Mouse (Mus musculus) spleen, embryonic (tissue): ENCODE results near the gene Ctps2.

Source experiments
- CTCF ChIA-PET: fragments of 350-600 bp; sonication (Branson Sonifier 250); formaldehyde crosslinking; loops from one replicate; lab custom pipeline; 2022; lab: Charles Lee

Ctps2 gene

DNA sequence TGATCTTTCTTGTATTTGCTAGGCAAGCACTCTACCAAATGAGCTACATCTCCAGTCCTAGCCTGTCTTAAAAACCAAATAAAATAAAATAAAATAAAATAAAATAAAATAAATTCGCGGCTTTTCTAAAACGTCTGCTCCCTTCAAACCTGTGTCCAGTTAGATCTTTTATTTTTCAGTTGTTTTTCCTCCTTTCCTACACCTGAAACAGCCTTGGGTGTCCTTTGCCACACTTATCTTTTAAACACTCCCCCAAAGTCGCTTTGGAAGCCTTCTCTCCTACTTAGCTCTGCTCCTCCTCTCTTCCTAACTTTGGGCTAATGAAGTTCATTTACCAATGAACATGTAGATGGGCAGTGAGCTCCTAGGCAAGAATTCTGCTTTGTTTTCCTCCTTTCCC is at the start of gene Ctps2:
Gene Ctps2 (plus strand): TSS at position 301 of the 400 bp plus-strand sequence.
- CTCF ChIA-PET = no interaction called here

GRCm38 (mm10) chrX:162868294-162868965 is 32.6 kb upstream of the Ctps2 start:
- CTCF ChIA-PET = no interaction called here

GRCm38 (mm10) chrX:162871734-162872517 is 29.1 kb upstream of the Ctps2 start:
- CTCF ChIA-PET = no interaction called here

GRCm38 (mm10) chrX:162873761-162874160 is 27.3 kb upstream of the Ctps2 start:
- CTCF ChIA-PET = no interaction called here

GRCm38 (mm10) chrX:162878236-162878635 is 22.8 kb upstream of the Ctps2 start:
- CTCF ChIA-PET = no interaction called here

DNA sequence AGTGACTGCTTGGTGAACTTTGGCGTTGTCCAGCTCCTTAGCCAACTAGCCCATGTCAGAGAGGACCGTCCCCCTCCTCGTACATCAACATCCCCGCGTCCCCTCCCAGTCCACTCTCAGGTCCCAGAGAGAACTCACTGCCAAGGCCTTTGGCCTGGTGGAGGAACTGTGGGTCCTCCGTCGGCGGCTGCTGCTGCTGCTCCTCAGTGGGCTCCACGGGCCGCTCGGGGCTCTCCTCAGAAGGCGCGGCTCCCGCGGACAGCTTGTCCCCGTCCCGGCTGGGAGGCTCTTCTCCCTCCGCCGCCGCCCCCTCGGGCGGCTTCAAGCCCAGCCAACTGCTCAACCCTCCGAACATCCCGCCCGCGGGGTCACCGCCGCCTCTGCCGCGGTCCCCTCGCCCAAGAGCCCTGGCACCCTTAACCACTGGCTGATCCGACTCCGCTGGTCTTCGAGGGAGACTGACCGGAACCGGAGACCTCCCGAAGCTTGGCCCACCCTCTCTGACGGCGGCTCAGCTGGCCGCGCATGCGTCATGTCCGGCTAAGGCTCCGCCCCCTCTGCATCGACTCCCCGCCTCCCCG is 13.0 kb upstream of the Ctps2 start, which contains the start of gene Syap1:
Gene Syap1 (minus strand): TSS at position 517 of the 581 bp plus-strand sequence.
- CTCF ChIA-PET = interaction anchor here (0.7 kb wide), 1 partner anchor 56 kb away, joined by 3 read pairs; no protein-coding TSS in a partner anchor

GRCm38 (mm10) chrX:162888575-162889223 is 12.3 kb upstream of the Ctps2 start:
- CTCF ChIA-PET = interaction anchor here (0.7 kb wide), 1 partner anchor 57 kb away, joined by 3 read pairs; no protein-coding TSS in a partner anchor

DNA sequence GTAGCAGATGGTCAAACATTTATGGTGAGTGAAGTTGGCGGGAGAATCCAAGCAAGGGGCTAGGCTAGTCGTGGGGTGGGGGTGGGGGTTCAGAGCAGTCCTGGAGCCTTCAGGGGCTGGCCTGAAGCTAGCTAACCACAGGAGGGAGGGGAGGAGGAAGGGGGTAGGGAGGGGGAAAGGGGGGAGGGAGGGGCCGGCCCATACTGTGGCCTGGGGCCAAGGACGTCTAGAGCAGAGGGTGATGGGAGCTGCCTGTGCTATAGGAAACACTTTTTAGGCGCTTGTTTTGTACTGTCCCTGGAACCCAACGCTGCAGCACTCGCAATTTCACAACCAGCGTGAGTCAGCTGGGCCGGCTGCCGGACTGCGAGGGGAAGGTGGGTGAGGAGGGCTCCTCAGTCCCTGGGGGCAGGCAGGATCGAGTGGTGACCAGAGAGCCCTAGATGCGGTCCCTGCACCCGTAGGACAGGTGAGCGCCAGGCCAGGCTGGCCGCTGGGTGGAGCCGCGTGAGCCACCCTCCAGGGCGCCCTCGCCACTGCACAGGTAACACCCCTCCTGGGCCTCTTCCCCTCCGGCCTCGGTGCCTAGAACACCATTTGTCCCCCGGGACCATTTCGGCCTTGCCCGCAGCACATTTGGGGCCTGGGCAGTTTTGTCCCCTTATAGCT is 467 bp downstream of the Ctps2 start:
- CTCF ChIA-PET = no interaction called here

- CTCF ChIA-PET = no interaction called here
Observed at GRCm38 (mm10) chrX:162902040-162902734, 1.1 kb downstream of the Ctps2 start.

DNA sequence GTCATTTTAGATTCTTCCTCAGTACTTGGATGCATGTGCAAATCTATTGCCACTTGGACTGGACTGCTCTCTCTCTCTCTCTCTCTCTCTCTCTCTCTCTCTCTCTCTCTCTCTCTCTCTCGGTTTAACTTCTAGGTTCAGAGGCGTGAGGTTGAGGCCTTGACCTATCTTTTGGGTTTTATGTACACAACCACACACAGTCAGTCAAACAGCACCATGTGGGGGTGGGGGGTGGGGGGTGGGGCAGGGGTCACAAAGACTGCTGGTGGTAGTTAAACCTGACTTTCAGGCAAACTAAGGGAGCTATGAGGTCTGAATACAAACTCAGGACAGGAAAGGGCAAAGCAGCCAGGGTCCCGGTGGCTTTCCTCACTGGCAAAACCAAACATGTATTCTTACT is 6.5 kb downstream of the Ctps2 start:
- CTCF ChIA-PET = no interaction called here

- CTCF ChIA-PET = no interaction called here
Observed at GRCm38 (mm10) chrX:162913651-162914050, 12.6 kb downstream of the Ctps2 start.

DNA sequence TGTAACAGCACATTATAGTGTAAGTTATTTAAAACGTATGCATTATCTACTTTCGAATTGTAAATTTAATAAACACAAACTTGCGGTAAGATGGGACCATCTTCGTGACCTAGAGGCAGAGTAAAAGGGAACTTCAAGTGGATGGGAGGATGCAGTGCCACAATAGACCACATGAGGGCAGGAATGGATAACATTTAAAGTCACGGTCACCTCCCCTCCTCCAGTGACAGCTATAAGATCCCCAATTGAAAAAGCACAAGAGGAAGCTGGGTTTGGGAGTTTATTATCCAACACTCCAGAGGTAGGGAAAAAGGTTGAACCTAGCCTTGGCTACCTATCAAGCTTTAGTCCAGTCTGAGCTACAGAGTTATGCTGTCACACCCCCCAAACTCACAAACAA is 14.7 kb downstream of the Ctps2 start:
- CTCF ChIA-PET = no interaction called here

DNA sequence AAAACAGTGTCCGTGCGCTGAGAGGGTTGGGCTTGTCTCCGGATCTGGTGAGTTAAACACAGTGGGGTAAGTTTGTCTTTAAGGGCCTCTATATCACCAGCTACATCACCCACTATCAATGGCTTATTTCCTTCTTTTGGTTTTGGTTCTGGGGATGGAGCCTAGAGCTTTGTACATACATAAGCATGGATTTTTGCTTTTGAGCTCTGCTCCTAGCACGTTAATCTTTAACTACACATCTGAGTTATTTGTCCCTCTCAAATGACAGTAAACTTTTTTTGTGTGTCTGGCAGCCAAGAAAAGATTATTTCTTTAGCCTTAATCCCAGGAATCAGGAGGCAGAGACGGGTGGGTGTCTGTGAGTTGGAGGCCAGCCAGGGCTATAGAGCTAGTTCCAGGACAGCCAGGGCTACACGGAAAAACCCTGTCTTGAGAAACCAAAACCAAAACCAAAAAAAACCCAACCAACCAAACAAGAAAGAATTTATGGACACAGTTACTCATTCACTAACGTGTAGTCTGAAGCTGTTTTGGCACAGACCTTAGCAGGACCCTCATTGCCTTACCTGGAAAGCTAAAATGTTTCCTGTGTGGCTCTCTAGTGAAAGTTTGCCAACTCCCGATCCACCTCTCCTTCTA is 20.6 kb downstream of the Ctps2 start:
- CTCF ChIA-PET = no interaction called here

- CTCF ChIA-PET = no interaction called here
Observed at GRCm38 (mm10) chrX:162931467-162931866, 30.4 kb downstream of the Ctps2 start.

GRCm38 (mm10) chrX:162942027-162942426 is 41.0 kb downstream of the Ctps2 start:
- CTCF ChIA-PET = no interaction called here

DNA sequence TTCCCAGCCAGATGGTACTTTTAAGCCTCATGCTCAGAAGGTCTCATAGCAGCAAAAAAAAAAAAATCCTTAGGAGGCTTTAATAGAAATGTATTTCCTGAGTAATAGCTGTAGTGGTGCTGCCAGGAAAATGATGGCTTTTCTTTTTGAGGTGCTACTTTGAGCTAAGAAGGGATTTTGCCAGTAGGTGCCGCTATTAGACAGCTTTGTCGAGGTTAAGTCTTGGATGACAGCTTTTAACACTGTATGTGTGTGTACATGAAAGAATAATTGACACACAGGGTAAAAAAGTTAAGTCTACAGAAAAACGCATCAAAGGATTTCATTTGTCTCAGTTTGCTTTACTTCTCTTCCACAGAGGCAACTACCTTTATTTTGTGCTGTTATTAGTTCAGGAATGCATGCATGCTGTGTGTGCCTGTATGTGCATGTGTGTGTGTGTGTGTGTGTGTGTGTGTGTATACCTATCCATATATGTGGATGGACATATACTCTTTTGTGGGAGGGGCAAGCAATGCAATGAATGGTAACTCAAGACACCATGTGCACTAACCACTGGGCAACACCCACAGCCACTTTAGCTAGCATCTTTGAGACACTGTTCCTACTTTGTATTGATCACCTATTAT is 48.9 kb downstream of the Ctps2 start:
- CTCF ChIA-PET = interaction anchor here (0.5 to 0.8 kb wide), 2 partner anchors 101 to 838 kb away, joined by 3 read pairs; no protein-coding TSS in a partner anchor

- CTCF ChIA-PET = no interaction called here
Observed at GRCm38 (mm10) chrX:162957921-162958320, 56.9 kb downstream of the Ctps2 start.

DNA sequence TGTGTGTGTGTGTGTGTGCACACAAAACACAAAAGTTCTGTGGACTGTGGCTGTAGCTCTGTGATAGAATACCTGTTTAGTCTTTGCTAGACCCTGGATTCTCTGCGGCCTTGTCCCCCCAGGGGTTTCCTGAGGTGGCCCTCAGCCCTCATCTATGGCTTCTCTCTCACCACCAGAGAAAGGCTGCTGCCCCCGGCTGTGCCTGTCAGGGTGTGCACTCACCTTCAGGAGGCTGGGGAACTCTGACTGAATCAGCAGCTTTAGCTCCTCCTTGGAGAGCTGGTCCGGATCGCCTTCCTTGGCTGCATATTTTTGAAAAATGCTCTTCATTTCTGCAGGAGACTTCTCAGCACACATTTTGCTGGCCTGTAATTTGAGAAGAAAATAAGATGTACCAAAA is 62.8 kb downstream of the Ctps2 start:
- CTCF ChIA-PET = no interaction called here

GRCm38 (mm10) chrX:162964383-162964782 is 63.3 kb downstream of the Ctps2 start, which contains the start of gene S100g:
Gene S100g (minus strand): TSS chrX:162964599.
- CTCF ChIA-PET = no interaction called here

- CTCF ChIA-PET = no interaction called here
Observed at GRCm38 (mm10) chrX:162967456-162967855, 66.4 kb downstream of the Ctps2 start.
